Mouse (Mus musculus): ENCODE data around the gene Olfr374.
A peak's percentile ranks its signal among the peaks of the same experiment; 100 is the strongest.
"Not testable (repeated sequence)": the region's sequence is repeated elsewhere in the genome, so short reads cannot be mapped to it uniquely, and the experiment has no call there.

Olfr374 gene

GRCm38 (mm10) chr8:72106740-72107139 is at the start of gene Olfr374:
Gene Olfr374 (plus strand): TSS chr8:72107040.
- no peak for DNase-seq

- DNase-seq = not testable (repeated sequence)
Measured at GRCm38 (mm10) chr8:72057643-72058042, 49.2 kb upstream of the Olfr374 start.

GRCm38 (mm10) chr8:72066819-72067399 is 39.9 kb upstream of the Olfr374 start:
- not testable (repeated sequence) for DNase-seq

GRCm38 (mm10) chr8:72082877-72083276 is 24.0 kb upstream of the Olfr374 start, which contains the start of gene Olfr373:
Gene Olfr373 (plus strand): TSS chr8:72083177.
- not testable (repeated sequence) for DNase-seq

- DNase-seq = no peak
Measured at GRCm38 (mm10) chr8:72084744-72085143, 22.1 kb upstream of the Olfr374 start.

GRCm38 (mm10) chr8:72087611-72088010 is 19.2 kb upstream of the Olfr374 start:
- not testable (repeated sequence) for DNase-seq

- DNase-seq = not testable (repeated sequence)
Measured at GRCm38 (mm10) chr8:72096721-72097120, 10.1 kb upstream of the Olfr374 start.

GRCm38 (mm10) chr8:72099377-72100103 is 7.3 kb upstream of the Olfr374 start:
- peak in 1 of 2 experiments; percentile 5 for DNase-seq

- DNase-seq = no peak
Measured at GRCm38 (mm10) chr8:72105165-72105564, 1.7 kb upstream of the Olfr374 start.

- no peak for DNase-seq
Measured at GRCm38 (mm10) chr8:72110876-72111275, 4.0 kb downstream of the Olfr374 start.

- no peak for DNase-seq
Measured at GRCm38 (mm10) chr8:72112486-72112885, 5.6 kb downstream of the Olfr374 start.

- no peak for DNase-seq
Measured at GRCm38 (mm10) chr8:72115202-72115601, 8.4 kb downstream of the Olfr374 start.

- DNase-seq = no peak
Measured at GRCm38 (mm10) chr8:72118616-72119015, 11.8 kb downstream of the Olfr374 start.

- DNase-seq = not testable (repeated sequence)
Measured at GRCm38 (mm10) chr8:72121486-72121885, 14.6 kb downstream of the Olfr374 start.

- DNase-seq = no peak
Measured at GRCm38 (mm10) chr8:72121997-72122396, 15.2 kb downstream of the Olfr374 start.

GRCm38 (mm10) chr8:72127834-72128233 is 21.0 kb downstream of the Olfr374 start:
- no peak for DNase-seq

- DNase-seq = no peak
Measured at GRCm38 (mm10) chr8:72131251-72131650, 24.4 kb downstream of the Olfr374 start.

GRCm38 (mm10) chr8:72131901-72132300 is 25.1 kb downstream of the Olfr374 start:
- no peak for DNase-seq

- DNase-seq = no peak
Measured at GRCm38 (mm10) chr8:72132417-72132816, 25.6 kb downstream of the Olfr374 start.

- DNase-seq = no peak
Measured at GRCm38 (mm10) chr8:72132891-72133290, 26.1 kb downstream of the Olfr374 start.

- no peak for DNase-seq
Measured at GRCm38 (mm10) chr8:72133507-72133906, 26.7 kb downstream of the Olfr374 start.

GRCm38 (mm10) chr8:72134756-72135445 is 28.1 kb downstream of the Olfr374 start, which contains the start of gene Tpm4:
Gene Tpm4 (plus strand): TSS chr8:72134975.
- peak; percentile 26 to 60 for DNase-seq
